Mouse (Mus musculus) MEL (cell line): ENCODE measurements at regions not wholly inside any gene's neighbourhood (a gene's known extent, or its start where the extent isn't known, plus 50 kb on each side); places are given as distances from the start of the nearest gene placed in this dataset.

Experiments
- DNase-seq: peaks from one replicate; pipeline ENCODE4 v3.0.0; 2011; ENCODE audit warnings: low read depth, low spot score
- H3K27ac ChIP-seq: 2 replicates; pipeline ENCODE4 v1.5.1; 2012; ENCODE audit warnings: low read depth, mild to moderate bottlenecking, control low read depth, low read length, moderate library complexity; ENCODE audit not compliant: control insufficient read depth
- H3K27me3 ChIP-seq, 2 experiments: fragments of 150-350 bp in 1 of 2; sonication (generic) in 1 of 2; 2 replicates each; pipeline ENCODE4 v1.6.1; 2012; ENCODE audit warnings: low read length in 2 of 2, mild to moderate bottlenecking in 2 of 2, improper control_type of control experiment in 1 of 2, moderate library complexity in 1 of 2; ENCODE audit not compliant: insufficient read depth in 2 of 2, control insufficient read depth in 1 of 2
- H3K36me3 ChIP-seq, 2 experiments: 2 replicates each; pipeline ENCODE4 v1.6.1; 2012 to 2014; ENCODE audit warnings: low read length in 2 of 2, improper control_type of control experiment in 1 of 2, inconsistent platforms in 1 of 2, mild to moderate bottlenecking in 1 of 2; ENCODE audit not compliant: insufficient read depth in 2 of 2, control insufficient read depth in 1 of 2
- H3K4me1 ChIP-seq, 2 experiments: fragments of 150-350 bp in 1 of 2; sonication (generic) in 1 of 2; 2 replicates each; pipeline ENCODE4 v1.6.1; 2012; ENCODE audit warnings: low read length in 2 of 2, improper control_type of control experiment in 1 of 2, mild to moderate bottlenecking in 1 of 2; ENCODE audit not compliant: insufficient read depth in 2 of 2, control insufficient read depth in 1 of 2
- H3K4me3 ChIP-seq, 2 experiments: fragments of 150-350 bp in 1 of 2; sonication (generic) in 1 of 2; 2 replicates each; pipeline ENCODE4 v1.5.1; 2012; ENCODE audit warnings: low read depth in 2 of 2, low read length in 2 of 2, mild to moderate bottlenecking in 2 of 2, moderate library complexity in 2 of 2, control low read depth in 1 of 2, improper control_type of control experiment in 1 of 2; ENCODE audit not compliant: control insufficient read depth in 1 of 2, insufficient read depth in 1 of 2
- H3K79me2 ChIP-seq: 2 replicates; pipeline ENCODE4 v1.6.1; 2012; ENCODE audit warnings: mild to moderate bottlenecking, low read length, moderate library complexity; ENCODE audit not compliant: control insufficient read depth, poor library complexity, insufficient read depth
- H3K9ac ChIP-seq: 2 replicates; pipeline ENCODE4 v1.6.1; 2012; ENCODE audit warnings: low read depth, mild to moderate bottlenecking, control low read depth, low read length, moderate library complexity; ENCODE audit not compliant: control insufficient read depth, poor library complexity, severe bottlenecking
- H3K9me3 ChIP-seq: fragments of 150-350 bp; sonication (generic); replicated peaks from 2 replicates; pipeline ENCODE4 v1.6.1; 2012; ENCODE audit warnings: mild to moderate bottlenecking, low read length, improper control_type of control experiment, moderate library complexity; ENCODE audit not compliant: insufficient read depth
- CHD1 ChIP-seq: IDR thresholded peaks from 2 replicates; pipeline ENCODE4 v1.6.1; 2012; ENCODE audit warnings: low read depth, mild to moderate bottlenecking, inconsistent platforms, low read length, improper control_type of control experiment
- CHD2 ChIP-seq: IDR thresholded peaks from 2 replicates; pipeline ENCODE4 v1.6.1; 2011; ENCODE audit warnings: low read length, improper control_type of control experiment
- CTCF ChIP-seq, 3 experiments: IDR thresholded peaks in 2 of 3; conservative IDR thresholded peaks in 1 of 3; 2 replicates each; pipeline ENCODE4 v1.5.1; 2011 to 2012; ENCODE audit warnings: low read length in 3 of 3, low read depth in 2 of 3, mild to moderate bottlenecking in 2 of 3, improper control_type of control experiment in 1 of 3, inconsistent platforms in 1 of 3, mixed read lengths in 1 of 3, moderate library complexity in 1 of 3; ENCODE audit not compliant: control insufficient read depth in 1 of 3, insufficient read depth in 1 of 3, poor library complexity in 1 of 3, severe bottlenecking in 1 of 3
- E2F4 ChIP-seq: IDR thresholded peaks from 2 replicates; pipeline ENCODE4 v1.6.1; 2011; ENCODE audit warnings: low read depth, low read length, improper control_type of control experiment, borderline replicate concordance
- ELF1 ChIP-seq: IDR thresholded peaks from 2 replicates; pipeline ENCODE4 v1.6.1; 2014; ENCODE audit warnings: low read depth, mild to moderate bottlenecking, inconsistent platforms, low read length, improper control_type of control experiment, moderate library complexity
- EP300 ChIP-seq, 2 experiments: IDR thresholded peaks; 2 replicates each; pipeline ENCODE4 v1.6.1; 2011; ENCODE audit warnings: improper control_type of control experiment in 2 of 2, low read length in 2 of 2, low read depth in 1 of 2, mild to moderate bottlenecking in 1 of 2
- ETS1 ChIP-seq: IDR thresholded peaks from 2 replicates; pipeline ENCODE4 v1.6.1; 2012; ENCODE audit warnings: low read depth, mild to moderate bottlenecking, inconsistent platforms, low read length, improper control_type of control experiment, moderate library complexity
- GATA1 ChIP-seq: IDR thresholded peaks from 2 replicates; pipeline ENCODE4 v1.6.1; 2011; ENCODE audit warnings: low read depth, low read length, improper control_type of control experiment
- JUND ChIP-seq: IDR thresholded peaks from 2 replicates; pipeline ENCODE4 v1.6.1; 2011; ENCODE audit warnings: low read depth, mild to moderate bottlenecking, improper control_type of control experiment, low read length
- KAT2A ChIP-seq: conservative IDR thresholded peaks from 2 replicates; pipeline ENCODE4 v1.6.1; 2012; ENCODE audit warnings: low read depth, low read length, improper control_type of control experiment, inconsistent platforms
- MAFK ChIP-seq: IDR thresholded peaks from 2 replicates; pipeline ENCODE4 v1.6.1; 2011; ENCODE audit warnings: low read depth, mild to moderate bottlenecking, low read length, improper control_type of control experiment, borderline replicate concordance
- NELFE ChIP-seq: IDR thresholded peaks from 2 replicates; pipeline ENCODE4 v1.6.1; 2011; ENCODE audit warnings: low read depth, low read length, improper control_type of control experiment
- NRF1 ChIP-seq: IDR thresholded peaks from 2 replicates; pipeline ENCODE4 v1.6.1; 2014; ENCODE audit warnings: low read depth, mild to moderate bottlenecking, inconsistent platforms, low read length, improper control_type of control experiment, moderate library complexity; ENCODE audit not compliant: poor library complexity, insufficient read depth, severe bottlenecking
- POLR2A ChIP-seq, 2 experiments: IDR thresholded peaks; 2 replicates each; pipeline ENCODE4 v1.6.1; 2011 to 2012; ENCODE audit warnings: low read length in 2 of 2, mild to moderate bottlenecking in 2 of 2, control low read depth in 1 of 2, improper control_type of control experiment in 1 of 2, low read depth in 1 of 2, moderate library complexity in 1 of 2; ENCODE audit not compliant: control insufficient read depth in 1 of 2, insufficient read depth in 1 of 2, poor library complexity in 1 of 2
- RAD21 ChIP-seq: IDR thresholded peaks from 2 replicates; pipeline ENCODE4 v1.6.1; 2011; ENCODE audit warnings: mild to moderate bottlenecking, low read depth, low read length, improper control_type of control experiment
- RCOR1 ChIP-seq: IDR thresholded peaks from 2 replicates; pipeline ENCODE4 v1.6.1; 2012; ENCODE audit warnings: low read depth, mild to moderate bottlenecking, inconsistent platforms, low read length, improper control_type of control experiment
- TBP ChIP-seq: IDR thresholded peaks from 2 replicates; pipeline ENCODE4 v1.8.0; 2011; ENCODE audit warnings: low read depth, low read length, improper control_type of control experiment
- USF1 ChIP-seq: IDR thresholded peaks from 2 replicates; pipeline ENCODE4 v1.6.1; 2014; ENCODE audit warnings: low read depth, mild to moderate bottlenecking, inconsistent platforms, low read length, improper control_type of control experiment, moderate library complexity
- ZC3H11A ChIP-seq: IDR thresholded peaks from 2 replicates; pipeline ENCODE4 v1.6.1; 2012; ENCODE audit warnings: low read depth, mild to moderate bottlenecking, inconsistent platforms, low read length, improper control_type of control experiment
- ZKSCAN1 ChIP-seq: IDR thresholded peaks from 2 replicates; pipeline ENCODE4 v1.6.1; 2012; ENCODE audit warnings: low read depth, mild to moderate bottlenecking, inconsistent platforms, low read length, improper control_type of control experiment, moderate library complexity
- ZNF384 ChIP-seq: IDR thresholded peaks from 2 replicates; pipeline ENCODE4 v1.6.1; 2012; ENCODE audit warnings: low read depth, mild to moderate bottlenecking, inconsistent platforms, low read length, improper control_type of control experiment

DNA sequence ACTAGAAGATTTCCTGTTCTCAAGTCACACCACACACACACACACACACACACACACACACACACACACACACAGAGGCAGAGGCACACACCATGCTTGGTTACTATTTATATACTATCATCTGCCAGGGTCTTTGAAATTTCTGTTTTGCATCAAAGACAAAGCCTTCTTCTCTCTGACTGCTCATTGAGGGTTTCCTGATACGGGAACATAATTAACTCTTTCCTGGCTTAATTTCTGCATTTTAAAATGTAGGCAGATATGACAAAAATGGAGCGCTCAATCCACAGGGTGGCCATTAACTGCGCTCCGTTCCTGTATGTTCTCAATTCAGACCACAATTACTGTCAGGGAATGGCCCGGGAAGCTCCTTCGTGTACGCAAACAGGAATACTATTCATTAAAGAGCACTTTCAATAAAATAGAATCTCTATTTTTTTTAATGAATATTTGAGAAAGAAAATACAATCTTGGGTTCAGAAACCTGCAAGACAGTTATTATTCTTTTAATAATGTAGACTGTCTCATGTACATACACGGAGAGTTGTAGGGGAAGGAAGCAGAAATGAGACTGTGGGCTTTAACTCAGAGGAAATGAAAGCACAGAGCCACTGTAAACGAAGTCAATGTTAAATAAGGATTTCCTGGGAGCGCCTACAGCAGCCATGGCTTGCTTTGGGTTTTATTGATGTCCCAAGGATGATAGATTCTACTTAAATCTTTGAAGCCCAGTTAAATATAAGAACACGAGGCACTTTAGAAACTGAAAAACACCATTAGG is 300.5 kb upstream of the Galnt5 start:
- H3K36me3 ChIP-seq, result no peaks in the 10 kb centered on the region
- no peak overlapping the region for H3K9ac ChIP-seq
- no peaks in the 10 kb centered on the region for H3K79me2 ChIP-seq
- no peak for TF ChIP-seq E2F4
- TF ChIP-seq NRF1, result no peak
- no peak for TF ChIP-seq ZNF384
- TF ChIP-seq ETS1, result no peak
- no peak for TF ChIP-seq GATA1
- no peak for TF ChIP-seq ZC3H11A
- no peak for TF ChIP-seq JUND
- TF ChIP-seq TBP, result no peak
- TF ChIP-seq CHD1, result no peak
- TF ChIP-seq KAT2A, result no peak
- no peak for TF ChIP-seq NELFE
- no peak for TF ChIP-seq EP300 (IDR thresholded peaks at IDR 0.05; ENCODE audit: low read depth in 1 of 2, low read length in 2 of 2)
- no peak for TF ChIP-seq CHD2
- TF ChIP-seq MAFK, result no peak
- no peak for TF ChIP-seq ZKSCAN1
- no peak for TF ChIP-seq RCOR1
- H3K9me3 ChIP-seq, result no peaks in the 10 kb centered on the region
- no peaks in the 10 kb centered on the region for H3K27me3 ChIP-seq
- no peak for DNase-seq
- H3K4me3 ChIP-seq, result no peak overlapping the region
- H3K27ac ChIP-seq, result no peak overlapping the region
- H3K4me1 ChIP-seq, result no peaks in the 10 kb centered on the region

DNA sequence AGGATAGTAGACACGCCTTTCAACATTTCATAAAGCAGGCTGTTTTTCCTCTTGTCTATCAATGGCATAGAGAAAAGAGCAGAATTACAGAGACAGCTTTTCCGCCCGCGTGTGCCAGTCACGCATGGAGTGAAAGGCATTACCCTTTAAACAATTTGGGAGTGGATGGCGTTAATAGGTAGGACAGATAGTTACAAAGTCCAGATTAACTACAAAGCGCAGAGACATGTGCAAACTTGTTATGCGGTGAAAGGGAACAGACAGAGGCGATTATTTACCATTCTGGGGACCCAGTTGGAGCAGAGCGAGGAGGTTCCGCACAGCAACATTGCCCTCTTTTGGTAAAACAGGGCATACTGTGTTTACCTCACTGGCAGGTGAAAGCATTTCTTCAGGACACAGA is 299.0 kb upstream of the Galnt5 start:
- Histone ChIP-seq H3K4me1 (no peaks in the 10 kb centered on the region), H3K9ac (no peak overlapping the region), H3K79me2 (no peaks in the 10 kb centered on the region), H3K27ac (no peak overlapping the region), H3K27me3 (no peaks in the 10 kb centered on the region), H3K36me3 (no peaks in the 10 kb centered on the region), H3K4me3 (no peak overlapping the region), H3K9me3 (no peaks in the 10 kb centered on the region)
- TF ChIP-seq EP300 (IDR thresholded peaks at IDR 0.05; ENCODE audit: low read depth in 1 of 2, low read length in 2 of 2), result no peak
- TF ChIP-seq RAD21, result peak; percentile 10
- no peak for TF ChIP-seq ELF1
- no peak for TF ChIP-seq E2F4
- TF ChIP-seq ETS1, result no peak
- no peak for TF ChIP-seq USF1
- no peak for TF ChIP-seq POLR2A (IDR thresholded peaks at IDR 0.05; ENCODE audit: control insufficient read depth in 1 of 2, insufficient read depth in 1 of 2, low read depth in 1 of 2, low read length in 2 of 2, poor library complexity in 1 of 2)
- peak in 1 of 3 experiments; percentile 10; a peak in 2 of 6 replicates for TF ChIP-seq CTCF (IDR thresholded peaks at IDR 0.05 in 2 of 3, conservative IDR thresholded peaks at IDR 0.05 in 1 of 3; ENCODE audit: control insufficient read depth in 1 of 3, insufficient read depth in 1 of 3, low read depth in 2 of 3, low read length in 3 of 3, poor library complexity in 1 of 3, severe bottlenecking in 1 of 3)
- no peak for TF ChIP-seq CHD1
- DNase-seq, result no peak
